ENCODE assay signal across 9 mouse cellular contexts in genomic region chr9:99631781-99632180, GRCm38 (mm10). TPM values are rescaled to one million over a fixed set of nuclear protein-coding genes. Genes with fewer than 3 reads are reported as not detected.
A peak's percentile ranks its signal among the peaks of the same experiment; 100 is the strongest.
DNase-seq lines count a peak whose midpoint lies in the region; ATAC-seq and TF ChIP-seq lines count a peak whose summit lies in the region.
"Had no signal": no experiment of that assay in that cellular context is flagged by ENCODE, and none has a peak within 500 bp of the region (broad histone marks: within the 10 kb centered on the region; RNA-seq: fewer than 3 reads in every experiment).

No protein-coding gene starts in this region.

- peak overlapping the region; percentile 52 for H3K9ac ChIP-seq in lung, embryonic 16.5 days (ENCODE audit: low read length)
- H3K9ac ChIP-seq in kidney, postnatal 0 days (ENCODE audit: low read depth, low read length): 0 out of 2 replicates have a peak overlapping the region, but pooled peaks have one; percentile 5
- H3K9ac ChIP-seq in intestine, embryonic 15.5 days: no peak overlapping the region

- no peak for TF ChIP-seq POLR2A in lung, adult 2 months (IDR thresholded peaks at IDR 0.05; ENCODE audit: borderline replicate concordance, extremely low read depth, low read depth, low read length)
- TF ChIP-seq POLR2A in olfactory bulb, adult 2 months (IDR thresholded peaks at IDR 0.05; ENCODE audit: insufficient read depth, low read depth, low read length): no peak

- TF ChIP-seq CTCF in lung, adult 2 months (IDR thresholded peaks at IDR 0.05; ENCODE audit: insufficient read depth, low read length): no peak
- no peak for TF ChIP-seq CTCF in kidney, postnatal 0 days (IDR thresholded peaks at IDR 0.05; ENCODE audit: low read depth)
- TF ChIP-seq CTCF in olfactory bulb, adult 2 months (IDR thresholded peaks at IDR 0.05; ENCODE audit: insufficient read depth, low read depth, low read length): no peak

- H3K4me2 ChIP-seq in lung, embryonic 16.5 days (ENCODE audit: low read depth, low read length): peak overlapping the region; percentile 38
- H3K4me2 ChIP-seq in kidney, postnatal 0 days (ENCODE audit: low read length): peak overlapping the region; percentile 78
- H3K4me2 ChIP-seq in intestine, embryonic 15.5 days (replicated peaks): no peak overlapping the region

- H3K36me3 ChIP-seq in lung, embryonic 16.5 days (ENCODE audit: control insufficient read depth, insufficient read depth, low read length): peaks cover 6% of the 10 kb centered on the region
- peaks cover 47% of the 10 kb centered on the region for H3K36me3 ChIP-seq in forebrain, embryonic 10.5 days (replicated peaks)
- H3K36me3 ChIP-seq in kidney, postnatal 0 days (ENCODE audit: insufficient read depth, low read length): no peaks in the 10 kb centered on the region; the same call in 1 of the 2 replicates
- H3K36me3 ChIP-seq in intestine, embryonic 15.5 days: no peaks in the 10 kb centered on the region

- WGBS in lung, embryonic 16.5 days: 45% methylated on average over 2 of the region's 2 CpGs
- WGBS in lung, adult 2 months: 49% methylated on average over 2 of the region's 2 CpGs
- 45% methylated on average over 2 of the region's 2 CpGs for WGBS in forebrain, embryonic 10.5 days
- 33% methylated on average over 2 of the region's 2 CpGs for WGBS in kidney, postnatal 0 days
- WGBS in olfactory bulb, adult 2 months: 30% methylated on average over 2 of the region's 2 CpGs
- 52% methylated on average over 2 of the region's 2 CpGs for WGBS in intestine, embryonic 15.5 days

- DNase-seq in lung, adult 2 months: no peak
- no peak for DNase-seq in forebrain, embryonic 10.5 days (ENCODE audit: extremely low spot score, low spot score)
- peak; percentile 27 for DNase-seq in kidney, postnatal 0 days (ENCODE audit: low spot score)
- DNase-seq in cerebellum, postnatal 4 days (ENCODE audit: low spot score in 2 of 2): no peak
- DNase-seq in cerebellum, postnatal 14 days: no peak
- DNase-seq: gastrocnemius, postnatal 25 days had no signal

- peaks cover 20% of the 10 kb centered on the region for H3K4me1 ChIP-seq in lung, embryonic 16.5 days (replicated peaks; ENCODE audit: control insufficient read depth, insufficient read depth, low read length)
- H3K4me1 ChIP-seq in lung, adult 2 months (ENCODE audit: control insufficient read depth, insufficient read depth, low read length): no peaks in the 10 kb centered on the region; the same call in 1 of the 2 replicates
- H3K4me1 ChIP-seq in forebrain, embryonic 10.5 days: peaks cover 45% of the 10 kb centered on the region
- peaks cover 5% of the 10 kb centered on the region; the same call in 1 of the 2 replicates for H3K4me1 ChIP-seq in kidney, postnatal 0 days (replicated peaks; ENCODE audit: insufficient read depth, low read length)
- peaks cover 22% of the 10 kb centered on the region for H3K4me1 ChIP-seq in olfactory bulb, adult 2 months (ENCODE audit: control insufficient read depth, insufficient read depth, low read length)
- H3K4me1 ChIP-seq in intestine, embryonic 15.5 days (replicated peaks): peaks cover 11% of the 10 kb centered on the region; the same call in 1 of the 2 replicates

- no peaks in the 10 kb centered on the region for H3K9me3 ChIP-seq in lung, embryonic 16.5 days (ENCODE audit: control insufficient read depth, low read length)
- no peaks in the 10 kb centered on the region for H3K9me3 ChIP-seq in forebrain, embryonic 10.5 days
- H3K9me3 ChIP-seq in kidney, postnatal 0 days (replicated peaks; ENCODE audit: low read length): no peaks in the 10 kb centered on the region
- no peaks in the 10 kb centered on the region for H3K9me3 ChIP-seq in intestine, embryonic 15.5 days

- H3K4me3 ChIP-seq in lung, embryonic 16.5 days (ENCODE audit: low read length): peak overlapping the region; percentile 16
- no peak overlapping the region for H3K4me3 ChIP-seq in lung, adult 2 months (replicated peaks; ENCODE audit: extremely low read depth, low read depth, low read length)
- H3K4me3 ChIP-seq in forebrain, embryonic 10.5 days: peak overlapping the region; percentile 76
- H3K4me3 ChIP-seq in kidney, postnatal 0 days (replicated peaks; ENCODE audit: low read depth, low read length): no peak overlapping the region
- H3K4me3 ChIP-seq in olfactory bulb, adult 2 months (ENCODE audit: insufficient read depth, low read depth, low read length): peak overlapping the region; percentile 7; the same call in 1 of the 2 replicates
- H3K4me3 ChIP-seq in intestine, embryonic 15.5 days (replicated peaks): no peak overlapping the region

- H3K27ac ChIP-seq in lung, embryonic 16.5 days (ENCODE audit: low read length): peak overlapping the region; percentile 38; the same call in 1 of the 2 replicates
- peak overlapping the region; percentile 70; the same call in 1 of the 2 replicates for H3K27ac ChIP-seq in forebrain, embryonic 10.5 days
- H3K27ac ChIP-seq in kidney, postnatal 0 days: peak overlapping the region; percentile 63
- H3K27ac ChIP-seq in olfactory bulb, adult 2 months (ENCODE audit: insufficient read depth, low read depth, low read length): no peak overlapping the region
- no peak overlapping the region for H3K27ac ChIP-seq in intestine, embryonic 15.5 days

- ATAC-seq in lung, embryonic 16.5 days (ENCODE audit: low read depth): no peak
- no peak for ATAC-seq in kidney, postnatal 0 days (replicated peaks; ENCODE audit: low FRiP score, low read depth)
- ATAC-seq in intestine, embryonic 15.5 days: no peak

- H3K27me3 ChIP-seq in lung, embryonic 16.5 days (ENCODE audit: control insufficient read depth, insufficient read depth, low read depth, low read length): no peaks in the 10 kb centered on the region
- H3K27me3 ChIP-seq in forebrain, embryonic 10.5 days (ENCODE audit: poor library complexity, severe bottlenecking): no peaks in the 10 kb centered on the region
- H3K27me3 ChIP-seq in kidney, postnatal 0 days (ENCODE audit: insufficient read depth, low read length): no peaks in the 10 kb centered on the region
- no peaks in the 10 kb centered on the region for H3K27me3 ChIP-seq in intestine, embryonic 15.5 days (replicated peaks)

RNA-seq across cellular contexts. Expression of gene Dzip1l, which starts 2.5 kb away (rescaled TPM):
- 30.4 and 36.5 TPM in 2 replicates for polyA plus RNA-seq in lung, embryonic 16.5 days (2015; fragmentation: Nextera tagmentation; extraction: Ambion mirVana)
- polyA plus RNA-seq in lung, adult 2 months (2012; rRNA removed): 6.7 and 8.3 TPM in 2 replicates
- polyA plus RNA-seq in forebrain, embryonic 10.5 days (2016; fragmentation: Nextera tagmentation; extraction: Ambion mirVana): 28.2 and 30.7 TPM in 2 replicates
- polyA plus RNA-seq in kidney, postnatal 0 days (2015; fragmentation: Nextera tagmentation; extraction: Ambion mirVana): 17.3 and 18.7 TPM in 2 replicates
- polyA plus RNA-seq in olfactory bulb, adult 2 months (2012; ENCODE audit: insufficient read depth, insufficient read length, low replicate concordance, missing spikeins): not detected in 2 replicates
- 11.7 and 13.4 TPM in 2 replicates for polyA plus RNA-seq in intestine, embryonic 15.5 days (2015; fragmentation: Nextera tagmentation; extraction: Ambion mirVana)

RNA-seq across cellular contexts. Expression of gene A4gnt, which starts 19.5 kb away (rescaled TPM):
- not detected in 2 replicates for polyA plus RNA-seq in lung, embryonic 16.5 days (2015; fragmentation: Nextera tagmentation; extraction: Ambion mirVana)
- 0.05 TPM in 1 of 2 replicates, not detected in the other for polyA plus RNA-seq in lung, adult 2 months (2012; rRNA removed)
- not detected in 2 replicates for polyA plus RNA-seq in forebrain, embryonic 10.5 days (2016; fragmentation: Nextera tagmentation; extraction: Ambion mirVana)
- polyA plus RNA-seq in kidney, postnatal 0 days (2015; fragmentation: Nextera tagmentation; extraction: Ambion mirVana): 1.2 and 2.0 TPM in 2 replicates
- not detected in 2 replicates for polyA plus RNA-seq in olfactory bulb, adult 2 months (2012; ENCODE audit: insufficient read depth, insufficient read length, low replicate concordance, missing spikeins)
- polyA plus RNA-seq in intestine, embryonic 15.5 days (2015; fragmentation: Nextera tagmentation; extraction: Ambion mirVana): 0.92 and 0.96 TPM in 2 replicates

RNA-seq across cellular contexts. Expression of gene Dbr1, which starts 56.2 kb away (rescaled TPM):
- 31.2 and 31.6 TPM in 2 replicates for polyA plus RNA-seq in lung, embryonic 16.5 days (2015; fragmentation: Nextera tagmentation; extraction: Ambion mirVana)
- polyA plus RNA-seq in lung, adult 2 months (2012; rRNA removed): 5.5 and 6.8 TPM in 2 replicates
- 49.7 and 52.6 TPM in 2 replicates for polyA plus RNA-seq in forebrain, embryonic 10.5 days (2016; fragmentation: Nextera tagmentation; extraction: Ambion mirVana)
- 17.0 and 21.2 TPM in 2 replicates for polyA plus RNA-seq in kidney, postnatal 0 days (2015; fragmentation: Nextera tagmentation; extraction: Ambion mirVana)
- polyA plus RNA-seq in olfactory bulb, adult 2 months (2012; ENCODE audit: insufficient read depth, insufficient read length, low replicate concordance, missing spikeins): not detected in 2 replicates
- 27.9 and 28.2 TPM in 2 replicates for polyA plus RNA-seq in intestine, embryonic 15.5 days (2015; fragmentation: Nextera tagmentation; extraction: Ambion mirVana)

Comparison
In these comparisons a context has a peak if more than half of its experiments do, and no peak if none do; other contexts are left out.
1. H3K4me3 ChIP-seq: peak in lung, embryonic 16.5 days (single experiment), forebrain, embryonic 10.5 days (single experiment) and olfactory bulb, adult 2 months (single experiment); none in lung, adult 2 months (single experiment), kidney, postnatal 0 days (single experiment) and intestine, embryonic 15.5 days (single experiment).
2. H3K27ac ChIP-seq: peak in lung, embryonic 16.5 days (single experiment), forebrain, embryonic 10.5 days (single experiment) and kidney, postnatal 0 days (single experiment); none in olfactory bulb, adult 2 months (single experiment) and intestine, embryonic 15.5 days (single experiment).